Mouse (Mus musculus) liver, embryonic 16.5 days (tissue): ENCODE data around the gene Ciao1. TPM values are rescaled to one million over a fixed set of nuclear protein-coding genes. Genes with fewer than 3 reads are reported as not detected.

Experiments used
- ATAC-seq: fragments of 200-750 bp; cut with Nextera tagmentation; 2 replicates; pipeline ENCODE4 v1.8.0; 2017; ENCODE audit warnings: low read depth, mild to moderate bottlenecking, moderate number of reproducible peaks, moderate library complexity
- H3K27ac ChIP-seq: fragments of 300-500 bp; sonication (generic); 2 replicates; pipeline ENCODE4 v1.5.1; 2014; ENCODE audit warnings: mild to moderate bottlenecking, low read length
- H3K27me3 ChIP-seq: fragments of 300-500 bp; sonication (generic); 2 replicates; pipeline ENCODE4 v1.6.1; 2014; ENCODE audit warnings: low read depth, low read length, mixed read lengths; ENCODE audit not compliant: control insufficient read depth, insufficient read depth
- H3K36me3 ChIP-seq: fragments of 300-500 bp; sonication (generic); 2 replicates; pipeline ENCODE4 v1.6.1; 2014; ENCODE audit warnings: mild to moderate bottlenecking; ENCODE audit not compliant: control insufficient read depth, insufficient read depth
- H3K4me1 ChIP-seq: fragments of 300-500 bp; sonication (generic); 2 replicates; pipeline ENCODE4 v1.6.1; 2014; ENCODE audit warnings: low read depth, low read length, mixed read lengths; ENCODE audit not compliant: control insufficient read depth
- H3K4me2 ChIP-seq: fragments of 300-500 bp; sonication (generic); 2 replicates; pipeline ENCODE4 v1.6.1; 2014; ENCODE audit warnings: low read depth, low read length, mixed read lengths
- H3K4me3 ChIP-seq: fragments of 300-500 bp; sonication (generic); 2 replicates; pipeline ENCODE4 v1.5.1; 2014; ENCODE audit warnings: low read depth, mild to moderate bottlenecking, low read length
- H3K9ac ChIP-seq: fragments of 300-500 bp; sonication (generic); 2 replicates; pipeline ENCODE4 v1.6.1; 2014; ENCODE audit warnings: low read depth, low read length
- H3K9me3 ChIP-seq: fragments of 300-500 bp; sonication (generic); replicated peaks from 2 replicates; pipeline ENCODE4 v1.6.1; 2016; ENCODE audit warnings: low read length; ENCODE audit not compliant: control insufficient read depth
- WGBS: fragments of 180-500 bp; shearing (Covaris S2); extraction: QIAGEN DNeasy Blood & Tissue Kit; methylation state at CpG from one replicate; pipeline ENCODE4 v1.1.7; 2014; ENCODE audit not compliant: insufficient replicate concordance; 5-methylcytosine and 5-hydroxymethylcytosine counted together
- polyA plus RNA-seq: library from polyadenylated mRNA; unstranded; fragments of >200 nt; fragmentation: Nextera tagmentation; extraction: Ambion mirVana; gene quantifications from 2 replicates; pipeline ENCODE4 v1.2.1, GENCODE M21; 2015

Ciao1 gene
- polyA plus RNA-seq, 1 experiment from 2014 or later: 34.7 TPM

DNA sequence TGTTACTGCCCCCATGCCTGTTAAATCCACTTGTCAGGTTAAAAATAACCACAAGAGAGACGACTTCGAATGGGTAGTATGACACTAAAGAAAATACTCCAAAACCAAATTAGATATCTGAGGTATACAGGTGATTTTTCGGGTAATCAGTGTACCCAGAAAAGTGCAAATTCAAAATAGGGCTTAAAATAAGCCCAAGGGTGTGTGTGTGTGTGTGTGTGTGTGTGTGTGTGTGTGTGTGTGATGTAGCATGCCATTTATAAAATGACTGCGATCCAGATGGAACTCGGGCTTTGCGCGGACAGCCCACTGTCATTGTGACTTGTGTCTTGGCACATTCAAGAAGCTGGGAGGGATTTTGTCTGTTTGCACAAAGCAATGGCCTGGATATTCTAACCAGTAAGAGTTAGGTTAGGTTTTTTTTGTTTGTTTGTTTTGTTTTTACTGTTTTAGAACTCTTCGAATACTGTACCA, 23.5 kb upstream of the Ciao1 start:
- no peaks in the 10 kb centered on the region for H3K9me3 ChIP-seq
- H3K36me3 ChIP-seq: no peaks in the 10 kb centered on the region
- H3K27ac ChIP-seq: peak overlapping the region; percentile 98
- H3K27me3 ChIP-seq: no peaks in the 10 kb centered on the region
- peak overlapping the region; percentile 95 for H3K9ac ChIP-seq
- 7% methylated on average over 8 of the region's 8 CpGs for WGBS
- no peak for ATAC-seq
- H3K4me1 ChIP-seq: peaks cover 18% of the 10 kb centered on the region
- peak overlapping the region; percentile 89 for H3K4me2 ChIP-seq
- peak overlapping the region; percentile 100 for H3K4me3 ChIP-seq

DNA sequence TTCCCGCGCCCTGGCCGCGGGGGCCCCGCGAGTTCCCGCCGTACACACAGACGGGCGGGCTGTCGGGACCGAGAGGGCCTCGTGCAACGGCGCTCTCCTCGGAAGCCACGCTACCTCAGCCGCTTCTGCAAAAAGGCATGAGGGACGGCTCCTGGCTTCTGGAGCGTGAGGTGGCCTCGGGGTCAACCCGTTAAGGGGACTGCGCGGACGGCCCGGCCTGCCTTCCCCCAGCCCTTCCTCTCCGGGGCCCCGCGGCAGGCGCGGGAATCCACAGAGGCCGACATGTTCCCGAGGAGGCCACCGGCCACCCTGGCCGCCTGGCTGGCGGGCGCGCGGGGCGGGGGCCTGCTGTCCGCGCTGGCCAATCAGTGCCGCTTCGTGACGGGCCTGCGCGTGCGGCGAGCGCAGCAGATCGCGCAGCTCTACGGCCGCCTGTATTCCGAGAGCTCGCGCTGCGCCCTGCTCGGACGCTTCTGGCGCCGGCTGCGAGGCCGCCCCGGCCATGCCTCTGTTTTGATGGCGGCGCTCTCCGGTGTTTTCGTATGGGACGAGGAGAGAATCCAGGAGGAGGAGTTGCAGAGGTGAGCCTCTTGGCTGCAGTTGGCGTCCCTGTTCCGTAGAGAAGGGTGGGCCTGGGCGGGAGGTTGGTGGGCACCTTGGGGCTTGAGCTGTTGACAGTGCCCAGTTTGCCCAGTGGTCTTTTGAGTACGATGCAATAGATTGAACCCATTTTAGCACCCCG, 22.9 kb upstream of the Ciao1 start:
- under 1% methylated on average over 73 of the region's 75 CpGs for WGBS
- peak overlapping the region; percentile 89 for H3K4me2 ChIP-seq

DNA sequence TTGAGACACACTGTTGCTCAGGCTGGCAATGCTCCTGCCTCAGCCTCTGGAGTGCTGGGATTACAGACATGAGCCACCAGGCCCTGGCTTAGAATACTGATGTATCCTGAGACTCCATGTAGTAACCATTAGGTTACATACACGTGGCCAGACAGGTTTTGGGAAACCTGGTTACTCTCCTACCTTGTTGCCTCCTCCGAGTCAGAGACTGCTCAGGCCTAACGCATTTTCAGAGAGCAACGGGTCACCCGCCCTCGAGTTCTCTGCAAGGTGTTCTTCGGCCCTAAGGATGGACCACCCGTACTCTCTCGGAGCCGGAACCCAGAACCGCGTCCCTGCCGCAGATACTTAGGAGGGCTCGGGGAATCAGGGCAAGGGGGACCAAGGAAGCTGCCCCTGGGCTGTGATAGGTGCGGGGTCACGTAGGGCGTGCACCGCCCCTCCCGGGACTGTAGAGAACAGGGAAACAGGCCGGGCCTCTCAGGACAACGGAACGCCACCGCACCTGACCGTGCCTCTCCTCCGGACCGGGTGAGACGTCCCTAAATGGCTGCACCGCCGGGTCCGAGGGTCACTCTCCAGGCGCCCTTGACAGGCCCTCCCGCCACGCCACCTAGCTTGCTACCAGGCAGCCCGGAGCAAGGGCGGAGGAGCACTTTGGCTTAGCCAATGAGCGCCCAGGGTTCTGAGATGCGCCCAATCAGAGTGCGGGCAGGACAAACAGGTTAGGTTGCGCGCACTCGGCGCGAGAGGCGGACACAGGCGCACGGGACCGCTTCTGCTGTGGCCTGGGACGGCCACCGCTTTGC, 22.1 kb upstream of the Ciao1 start, which contains the start of gene Stard7:
Stard7 (plus strand) TSS at position 728 of the 809 bp plus-strand sequence.
- Histone ChIP-seq H3K27ac (peak within 1 kb of the TSS; percentile 98), H3K4me2 (peak within 1 kb of the TSS; percentile 89), H3K27me3 (no peaks in the 10 kb centered on the region), H3K4me3 (peak within 1 kb of the TSS; percentile 100), H3K9ac (peak within 1 kb of the TSS; percentile 95), H3K4me1 (peaks cover 12% of the 10 kb centered on the region), H3K36me3 (no peaks in the 10 kb centered on the region), H3K9me3 (no peaks in the 10 kb centered on the region)
- peak; percentile 96 for ATAC-seq
- 0% methylated on average over 49 of the region's 49 CpGs for WGBS

More for the DNA sequence above, 22.9 kb upstream of the Ciao1 start:
- Histone ChIP-seq H3K9ac (peak overlapping the region; percentile 95), H3K36me3 (no peaks in the 10 kb centered on the region), H3K27me3 (no peaks in the 10 kb centered on the region), H3K27ac (peak overlapping the region; percentile 98), H3K4me3 (peak overlapping the region; percentile 100), H3K4me1 (peaks cover 16% of the 10 kb centered on the region), H3K9me3 (no peaks in the 10 kb centered on the region)
- peak; percentile 91 for ATAC-seq

- H3K36me3 ChIP-seq: no peaks in the 10 kb centered on the region
- no peak overlapping the region for H3K4me3 ChIP-seq
- H3K9ac ChIP-seq: no peak overlapping the region
- no peak for ATAC-seq
- H3K4me1 ChIP-seq: peaks cover 7% of the 10 kb centered on the region
- no peak overlapping the region for H3K4me2 ChIP-seq
- 62% methylated on average over 4 of the region's 4 CpGs for WGBS
- H3K9me3 ChIP-seq: no peaks in the 10 kb centered on the region
- H3K27me3 ChIP-seq: no peaks in the 10 kb centered on the region
- no peak overlapping the region for H3K27ac ChIP-seq
Measured at GRCm38 (mm10) chr2:127267854-127268253, 20.2 kb upstream of the Ciao1 start.

GRCm38 (mm10) chr2:127262480-127262879, 14.9 kb upstream of the Ciao1 start:
- H3K9ac ChIP-seq: no peak overlapping the region
- no peak overlapping the region for H3K27ac ChIP-seq
- no peak overlapping the region for H3K4me2 ChIP-seq
- peaks cover 8% of the 10 kb centered on the region for H3K36me3 ChIP-seq
- H3K27me3 ChIP-seq: no peaks in the 10 kb centered on the region
- no peak for ATAC-seq
- no peak overlapping the region for H3K4me3 ChIP-seq
- no peaks in the 10 kb centered on the region for H3K9me3 ChIP-seq
- no peaks in the 10 kb centered on the region; the same call in 1 of the 2 replicates for H3K4me1 ChIP-seq

- no peaks in the 10 kb centered on the region for H3K27me3 ChIP-seq
- no peak overlapping the region for H3K4me2 ChIP-seq
- H3K9me3 ChIP-seq: no peaks in the 10 kb centered on the region
- no peak overlapping the region for H3K9ac ChIP-seq
- WGBS: 83% methylated on average over 5 of the region's 5 CpGs
- H3K36me3 ChIP-seq: peaks cover 19% of the 10 kb centered on the region
- ATAC-seq: no peak
- no peak overlapping the region for H3K4me3 ChIP-seq
- H3K27ac ChIP-seq: no peak overlapping the region
- no peaks in the 10 kb centered on the region; the same call in 1 of the 2 replicates for H3K4me1 ChIP-seq
Measured at GRCm38 (mm10) chr2:127259340-127259739, 11.7 kb upstream of the Ciao1 start.

DNA sequence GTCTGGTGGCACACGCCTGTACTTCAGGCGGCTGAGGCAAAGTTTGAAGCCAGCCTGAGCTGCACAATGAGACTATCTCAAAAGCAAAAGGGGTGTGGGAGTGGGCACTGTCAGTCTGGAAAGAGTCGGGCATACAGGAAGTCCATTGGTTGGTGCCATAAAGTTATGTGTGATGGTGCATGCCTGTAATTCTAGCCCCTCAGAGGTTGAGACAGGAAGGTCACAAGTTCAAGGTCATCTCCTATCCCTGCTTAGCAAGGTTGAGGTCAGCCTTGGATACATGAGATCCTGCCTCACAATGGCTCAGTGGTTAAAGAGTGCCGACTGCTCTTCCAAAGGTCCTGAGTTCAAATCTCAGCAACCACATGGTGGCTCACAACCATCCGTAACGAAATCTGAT, 7.7 kb upstream of the Ciao1 start:
- Histone ChIP-seq H3K4me1 (peaks cover 8% of the 10 kb centered on the region), H3K27ac (no peak overlapping the region), H3K9ac (no peak overlapping the region), H3K36me3 (peaks cover 19% of the 10 kb centered on the region), H3K27me3 (no peaks in the 10 kb centered on the region), H3K4me2 (no peak overlapping the region), H3K4me3 (no peak overlapping the region), H3K9me3 (no peaks in the 10 kb centered on the region)
- no peak for ATAC-seq
- WGBS: 72% methylated on average over 6 of the region's 6 CpGs

- H3K9ac ChIP-seq: no peak overlapping the region
- no peaks in the 10 kb centered on the region for H3K9me3 ChIP-seq
- H3K27ac ChIP-seq: no peak overlapping the region
- no peak overlapping the region for H3K4me2 ChIP-seq
- H3K4me1 ChIP-seq: peaks cover 11% of the 10 kb centered on the region
- ATAC-seq: no peak
- H3K4me3 ChIP-seq: no peak overlapping the region
- peaks cover 19% of the 10 kb centered on the region for H3K36me3 ChIP-seq
- WGBS: 68% methylated on average over 3 of the region's 3 CpGs
- H3K27me3 ChIP-seq: no peaks in the 10 kb centered on the region
Measured at GRCm38 (mm10) chr2:127254604-127255134, 7.1 kb upstream of the Ciao1 start.
